Mouse (Mus musculus) intestine, embryonic 16.5 days (tissue): ENCODE measurements around the gene Dnajc28. TPM values are rescaled to one million over a fixed set of nuclear protein-coding genes. Genes with fewer than 3 reads are reported as not detected.

Source experiments
- ATAC-seq: fragments of 200-750 bp; cut with Nextera tagmentation; 2 replicates; pipeline ENCODE4 v1.8.0; 2017; ENCODE audit warnings: moderate TSS enrichment, moderate library complexity
- H3K27ac ChIP-seq: fragments of 300-500 bp; sonication (generic); 2 replicates; pipeline ENCODE4 v1.5.1; 2014; ENCODE audit warnings: mild to moderate bottlenecking, low read length
- H3K27me3 ChIP-seq: fragments of 300-500 bp; sonication (generic); replicated peaks from 2 replicates; pipeline ENCODE4 v1.6.1; 2014; ENCODE audit warnings: low read length, control low read depth, mixed read lengths; ENCODE audit not compliant: control insufficient read depth, insufficient read depth
- H3K36me3 ChIP-seq: fragments of 300-500 bp; sonication (generic); 2 replicates; pipeline ENCODE4 v1.6.1; 2014; ENCODE audit warnings: low read length, control low read depth; ENCODE audit not compliant: control insufficient read depth, insufficient read depth
- H3K4me1 ChIP-seq: fragments of 300-500 bp; sonication (generic); 2 replicates; pipeline ENCODE4 v1.6.1; 2014; ENCODE audit warnings: low read length, control low read depth, mixed read lengths; ENCODE audit not compliant: control insufficient read depth, insufficient read depth
- H3K4me2 ChIP-seq: fragments of 300-500 bp; sonication (generic); 2 replicates; pipeline ENCODE4 v1.6.1; 2014; ENCODE audit warnings: low read depth, low read length, control low read depth
- H3K4me3 ChIP-seq: fragments of 300-500 bp; sonication (generic); 2 replicates; pipeline ENCODE4 v1.5.1; 2014; ENCODE audit warnings: mild to moderate bottlenecking, low read length
- H3K9ac ChIP-seq: fragments of 300-500 bp; sonication (generic); 2 replicates; pipeline ENCODE4 v1.6.1; 2014; ENCODE audit warnings: low read depth, low read length
- H3K9me3 ChIP-seq: fragments of 300-500 bp; sonication (generic); 2 replicates; pipeline ENCODE4 v1.6.1; 2016; ENCODE audit warnings: low read length, control low read depth; ENCODE audit not compliant: control insufficient read depth
- WGBS: fragments of 180-500 bp; shearing (Covaris S2); extraction: QIAGEN DNeasy Blood & Tissue Kit; methylation state at CpG from one replicate; pipeline ENCODE4 v1.1.7; 2014; 5-methylcytosine and 5-hydroxymethylcytosine counted together
- polyA plus RNA-seq: library from polyadenylated mRNA; unstranded; fragments of >200 nt; fragmentation: Nextera tagmentation; extraction: Ambion mirVana; gene quantifications from 2 replicates; pipeline ENCODE4 v1.2.1, GENCODE M21; 2015

The Dnajc28 gene
- polyA plus RNA-seq, 1 experiment from 2014 or later: 2.8 TPM

DNA sequence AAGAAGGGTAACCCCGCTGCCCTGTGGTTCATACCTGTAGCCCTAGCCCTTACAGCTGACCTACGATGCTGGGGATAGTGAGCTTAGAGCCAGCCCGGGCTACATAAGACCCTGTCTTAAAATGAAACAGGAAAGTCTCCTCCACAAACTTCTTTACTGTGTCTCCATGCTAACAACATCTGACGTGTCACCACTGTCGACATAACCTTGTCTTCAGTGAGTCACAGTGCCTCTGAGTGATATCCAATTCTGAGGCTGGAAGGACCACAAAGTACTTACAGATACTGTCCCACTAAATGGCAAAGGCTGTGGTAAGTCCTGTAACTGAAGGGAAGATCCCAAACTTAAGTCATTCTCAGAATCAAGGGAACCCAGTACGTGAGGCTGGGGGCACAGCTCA is 32.6 kb downstream of the Dnajc28 start:
- Histone ChIP-seq H3K9me3 (no peaks in the 10 kb centered on the region), H3K9ac (no peak overlapping the region), H3K36me3 (no peaks in the 10 kb centered on the region), H3K4me1 (0 out of 2 replicates have a peak, but pooled peaks cover 3% of the 10 kb centered on the region), H3K27ac (no peak overlapping the region), H3K27me3 (no peaks in the 10 kb centered on the region), H3K4me2 (no peak overlapping the region), H3K4me3 (no peak overlapping the region)
- no peak for ATAC-seq
- 87% methylated on average over 6 of the region's 6 CpGs for WGBS

DNA sequence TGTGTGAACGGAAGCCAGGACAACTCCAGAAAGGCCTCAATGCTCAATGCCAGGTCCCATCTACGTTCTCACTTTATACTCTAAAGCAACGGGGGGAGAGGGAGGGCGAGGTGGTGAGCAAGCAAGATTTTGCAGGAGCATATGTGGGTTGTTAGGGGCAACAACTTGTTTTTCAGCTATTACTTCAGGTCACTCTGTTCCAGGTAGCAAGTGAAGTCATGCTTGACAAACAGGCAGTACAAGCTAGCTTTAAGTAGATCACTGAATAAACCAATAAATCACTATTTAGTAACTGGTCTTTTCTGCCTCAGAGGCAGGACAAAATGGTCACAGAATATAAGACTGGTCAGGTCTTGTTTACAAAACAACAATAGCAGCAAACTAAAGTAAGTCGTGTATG is 33.2 kb downstream of the Dnajc28 start:
- Histone ChIP-seq H3K27ac (no peak overlapping the region), H3K9me3 (no peaks in the 10 kb centered on the region), H3K4me2 (no peak overlapping the region), H3K4me3 (no peak overlapping the region), H3K9ac (no peak overlapping the region), H3K27me3 (no peaks in the 10 kb centered on the region), H3K36me3 (no peaks in the 10 kb centered on the region), H3K4me1 (0 out of 2 replicates have a peak, but pooled peaks cover 2% of the 10 kb centered on the region)
- no peak for ATAC-seq
- 86% methylated on average over 5 of the region's 5 CpGs for WGBS

DNA sequence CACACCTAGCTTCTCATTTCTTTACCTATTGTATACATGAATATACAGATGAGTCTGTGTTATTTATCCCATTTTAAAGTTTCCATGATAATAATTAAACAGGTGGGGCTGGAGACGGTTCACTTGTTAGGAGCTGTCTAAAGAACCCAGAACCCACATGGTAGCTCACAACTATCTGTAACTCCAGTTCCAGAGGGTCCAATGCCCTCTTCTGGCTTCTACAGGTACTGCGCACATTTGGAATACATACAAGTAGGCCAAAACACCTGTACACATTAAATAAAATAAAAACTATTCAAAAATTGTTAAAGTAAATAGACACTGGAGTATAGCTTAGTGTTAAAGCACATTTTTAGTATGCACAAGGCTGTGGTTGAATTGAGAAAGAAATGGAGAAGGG is 36.5 kb downstream of the Dnajc28 start:
- H3K27ac ChIP-seq: no peak overlapping the region
- no peak overlapping the region for H3K9ac ChIP-seq
- ATAC-seq: no peak
- no peaks in the 10 kb centered on the region for H3K27me3 ChIP-seq
- no peak overlapping the region for H3K4me3 ChIP-seq
- H3K4me2 ChIP-seq: no peak overlapping the region
- no peaks in the 10 kb centered on the region for H3K36me3 ChIP-seq
- H3K9me3 ChIP-seq: no peaks in the 10 kb centered on the region
- no peaks in the 10 kb centered on the region for H3K4me1 ChIP-seq
- WGBS: 67% methylated on average over 2 of the region's 2 CpGs

DNA sequence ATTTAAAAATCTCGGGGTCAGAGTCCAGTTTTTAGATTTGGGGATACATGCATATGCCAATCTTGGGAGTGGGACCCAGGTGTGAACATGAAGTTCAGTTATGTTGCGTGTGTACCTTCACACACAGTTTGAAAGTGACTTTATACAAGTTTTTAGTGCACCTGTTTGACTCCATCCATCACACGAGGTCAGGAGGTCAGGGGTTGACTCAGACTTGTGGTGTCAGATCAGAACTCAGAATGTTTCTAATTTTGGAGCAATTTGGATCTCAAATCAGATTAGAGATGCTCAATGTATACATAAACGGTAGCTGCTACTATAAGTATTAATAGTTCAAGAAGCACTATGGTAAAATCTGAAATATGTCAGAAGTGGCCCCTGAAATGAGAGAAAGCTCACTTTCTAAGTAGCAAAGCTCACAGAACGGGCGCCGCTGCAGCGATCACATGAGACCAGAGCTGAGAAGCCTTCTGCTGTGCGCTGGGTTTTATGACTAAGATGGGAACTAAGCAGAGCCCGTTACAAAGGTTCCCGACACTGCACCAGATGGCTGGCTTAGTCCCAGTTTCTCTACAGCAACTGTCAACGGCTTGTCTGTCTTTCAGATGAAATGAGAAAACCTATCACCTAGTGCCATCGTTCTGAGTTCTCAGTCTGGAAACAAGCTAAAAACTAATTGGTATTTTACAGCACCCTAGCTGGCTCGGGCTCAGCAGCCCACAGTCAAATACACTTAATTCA is 39.7 kb downstream of the Dnajc28 start:
- no peak overlapping the region for H3K4me3 ChIP-seq
- H3K9ac ChIP-seq: no peak overlapping the region
- H3K9me3 ChIP-seq: no peaks in the 10 kb centered on the region
- H3K27ac ChIP-seq: no peak overlapping the region
- no peak for ATAC-seq
- no peak overlapping the region for H3K4me2 ChIP-seq
- WGBS: 81% methylated on average over 14 of the region's 14 CpGs
- H3K4me1 ChIP-seq: no peaks in the 10 kb centered on the region
- H3K27me3 ChIP-seq: no peaks in the 10 kb centered on the region
- no peaks in the 10 kb centered on the region for H3K36me3 ChIP-seq

DNA sequence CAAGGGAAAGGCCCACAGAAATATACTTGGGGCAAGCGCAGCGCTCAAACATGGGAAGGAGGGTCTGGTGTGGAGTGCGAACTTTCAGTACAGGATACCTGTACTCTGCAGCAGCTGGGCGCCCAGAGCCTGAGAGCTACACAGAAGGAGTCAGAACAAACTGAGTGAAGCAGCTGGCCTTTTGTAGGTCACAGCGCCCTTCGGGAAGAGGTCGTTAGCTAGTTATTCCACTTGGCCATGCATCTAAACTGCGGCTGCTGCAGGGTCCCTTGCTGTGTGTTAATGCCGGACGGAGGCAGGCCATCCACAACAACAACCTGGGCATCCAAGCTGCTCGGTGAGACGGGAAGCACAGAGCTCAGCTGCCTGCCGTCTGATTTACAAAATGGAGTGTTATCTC is 43.7 kb downstream of the Dnajc28 start:
- Histone ChIP-seq H3K4me2 (no peak overlapping the region), H3K27ac (no peak overlapping the region), H3K9ac (no peak overlapping the region), H3K36me3 (no peaks in the 10 kb centered on the region), H3K4me3 (no peak overlapping the region), H3K27me3 (no peaks in the 10 kb centered on the region), H3K9me3 (no peaks in the 10 kb centered on the region), H3K4me1 (no peaks in the 10 kb centered on the region)
- ATAC-seq: no peak
- WGBS: 73% methylated on average over 13 of the region's 13 CpGs

DNA sequence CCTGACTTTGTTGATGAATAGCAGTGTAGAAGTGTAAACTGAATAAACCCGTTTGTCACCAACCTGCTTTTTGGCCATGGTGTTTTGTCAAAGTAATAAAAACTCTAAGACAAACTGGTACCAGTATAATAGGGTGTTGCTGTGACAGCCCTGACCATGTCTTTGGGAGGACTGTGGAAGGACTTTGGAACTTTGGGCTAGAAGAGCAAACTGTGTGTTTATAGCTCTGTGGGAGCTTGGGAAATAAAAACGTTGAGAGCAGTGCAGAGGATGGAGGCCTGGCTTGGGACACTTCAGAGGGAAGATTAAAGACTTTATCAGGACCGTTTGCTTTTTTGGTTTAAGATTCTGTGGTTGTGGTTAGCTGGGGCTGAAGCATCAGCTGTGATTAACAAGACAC is 47.7 kb downstream of the Dnajc28 start:
- ATAC-seq: peak; percentile 62; the same call in 1 of the 2 replicates

DNA sequence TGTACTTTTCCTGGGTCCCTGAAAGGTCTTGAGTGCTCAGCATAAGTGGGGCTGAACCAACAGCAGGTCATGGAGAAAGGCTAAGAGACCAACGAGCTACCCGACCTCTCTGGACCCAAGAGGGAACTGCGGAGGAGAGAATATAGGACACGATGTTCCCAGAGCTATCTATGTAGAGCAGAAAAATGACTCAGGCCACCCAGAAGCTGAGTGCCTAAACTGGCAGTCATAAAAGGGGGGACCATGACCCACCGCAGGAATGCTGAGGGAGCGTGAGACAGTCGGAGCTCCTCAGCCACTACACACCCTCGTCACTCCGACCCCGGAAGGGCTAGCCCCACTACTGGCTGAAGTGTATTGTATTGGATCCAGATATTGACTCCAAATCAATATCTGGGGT is 49.9 kb downstream of the Dnajc28 start:
- Histone ChIP-seq H3K4me2 (no peak overlapping the region), H3K27ac (no peak overlapping the region), H3K9ac (no peak overlapping the region), H3K9me3 (no peaks in the 10 kb centered on the region), H3K4me3 (no peak overlapping the region), H3K36me3 (peaks cover 3% of the 10 kb centered on the region; the same call in 1 of the 2 replicates), H3K4me1 (peaks cover 4% of the 10 kb centered on the region), H3K27me3 (no peaks in the 10 kb centered on the region)
- ATAC-seq: no peak
- WGBS: 75% methylated on average over 10 of the region's 10 CpGs

More for the DNA sequence above, 47.7 kb downstream of the Dnajc28 start:
- H3K4me3 ChIP-seq: no peak overlapping the region
- WGBS: 40% methylated on average over 3 of the region's 3 CpGs
- no peak overlapping the region for H3K27ac ChIP-seq
- no peak overlapping the region for H3K9ac ChIP-seq
- no peak overlapping the region for H3K4me2 ChIP-seq
- no peaks in the 10 kb centered on the region for H3K9me3 ChIP-seq
- no peaks in the 10 kb centered on the region; the same call in 1 of the 2 replicates for H3K4me1 ChIP-seq
- no peaks in the 10 kb centered on the region for H3K27me3 ChIP-seq
- no peaks in the 10 kb centered on the region for H3K36me3 ChIP-seq

DNA sequence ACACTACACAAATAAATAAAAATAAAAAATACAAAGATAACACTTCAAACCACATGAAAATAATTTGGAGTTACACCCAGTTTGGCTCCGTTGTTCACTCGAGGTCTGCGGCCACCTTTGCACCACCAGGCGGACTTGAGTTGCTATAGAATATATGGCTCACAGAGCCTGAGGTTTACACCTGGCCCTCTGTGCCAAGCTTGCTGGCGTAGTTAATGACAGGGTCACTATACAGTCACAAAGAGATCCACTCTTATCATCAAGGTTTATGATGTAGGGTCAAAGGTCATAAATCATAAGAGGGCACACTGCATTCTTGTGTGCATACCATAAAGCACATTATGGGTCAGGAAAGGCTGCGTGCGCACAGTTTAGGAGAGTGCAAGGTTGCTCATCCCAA is 52.8 kb downstream of the Dnajc28 start:
- peaks cover 16% of the 10 kb centered on the region for H3K36me3 ChIP-seq
- peak overlapping the region; percentile 17; the same call in 1 of the 2 replicates for H3K4me2 ChIP-seq
- no peaks in the 10 kb centered on the region for H3K9me3 ChIP-seq
- H3K4me1 ChIP-seq: peaks cover 8% of the 10 kb centered on the region
- peak overlapping the region; percentile 66 for H3K27ac ChIP-seq
- ATAC-seq: peak; percentile 82
- H3K9ac ChIP-seq: no peak overlapping the region
- WGBS: 59% methylated on average over 7 of the region's 7 CpGs
- no peaks in the 10 kb centered on the region for H3K27me3 ChIP-seq
- H3K4me3 ChIP-seq: no peak overlapping the region

DNA sequence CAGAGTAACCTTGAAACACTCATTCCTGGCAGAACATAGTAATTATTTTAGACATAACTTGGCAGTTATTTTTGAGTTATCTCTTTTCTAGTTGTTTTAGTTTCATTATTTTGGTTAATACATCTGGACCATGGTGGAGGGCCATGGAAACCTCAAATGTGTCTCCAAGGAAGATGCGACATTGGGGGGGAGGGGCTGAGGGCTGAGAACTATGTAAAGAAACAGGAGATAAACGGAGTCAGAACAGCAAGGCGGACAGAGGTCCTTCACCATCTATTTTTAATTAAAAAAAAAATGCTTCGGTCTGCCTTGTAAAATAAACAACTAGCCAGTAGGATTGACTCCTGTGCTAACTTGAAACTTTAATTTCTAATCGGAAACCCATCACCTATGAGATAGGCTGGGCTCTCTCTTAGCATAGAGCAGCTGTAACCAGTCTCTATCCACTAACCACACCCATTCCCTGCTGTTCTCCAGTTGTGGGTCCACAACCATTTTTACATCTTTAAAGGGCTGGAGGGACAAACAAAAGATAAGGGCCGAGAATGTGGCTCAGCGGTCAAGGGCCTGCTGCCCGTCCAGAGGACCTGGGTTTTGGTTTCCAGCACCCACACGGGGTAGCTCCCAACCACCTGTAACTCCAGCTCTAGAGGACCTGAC is 53.4 kb downstream of the Dnajc28 start:
- H3K4me2 ChIP-seq: peak overlapping the region; percentile 17; the same call in 1 of the 2 replicates
- no peak overlapping the region for H3K4me3 ChIP-seq
- no peaks in the 10 kb centered on the region for H3K27me3 ChIP-seq
- no peak overlapping the region for H3K9ac ChIP-seq
- ATAC-seq: peak; percentile 13; the same call in 1 of the 2 replicates
- 44% methylated on average over 9 of the region's 9 CpGs for WGBS
- H3K9me3 ChIP-seq: no peaks in the 10 kb centered on the region
- H3K4me1 ChIP-seq: peaks cover 8% of the 10 kb centered on the region
- peak overlapping the region; percentile 66 for H3K27ac ChIP-seq
- peaks cover 16% of the 10 kb centered on the region for H3K36me3 ChIP-seq
